Mouse (Mus musculus): ENCODE results near the gene Rhoc. TPM values are rescaled to one million over a fixed set of nuclear protein-coding genes. Genes with fewer than 3 reads are reported as not detected.

The Rhoc gene
- polyA plus RNA-seq, 1 experiment from 2014 or later: 163 TPM

DNA sequence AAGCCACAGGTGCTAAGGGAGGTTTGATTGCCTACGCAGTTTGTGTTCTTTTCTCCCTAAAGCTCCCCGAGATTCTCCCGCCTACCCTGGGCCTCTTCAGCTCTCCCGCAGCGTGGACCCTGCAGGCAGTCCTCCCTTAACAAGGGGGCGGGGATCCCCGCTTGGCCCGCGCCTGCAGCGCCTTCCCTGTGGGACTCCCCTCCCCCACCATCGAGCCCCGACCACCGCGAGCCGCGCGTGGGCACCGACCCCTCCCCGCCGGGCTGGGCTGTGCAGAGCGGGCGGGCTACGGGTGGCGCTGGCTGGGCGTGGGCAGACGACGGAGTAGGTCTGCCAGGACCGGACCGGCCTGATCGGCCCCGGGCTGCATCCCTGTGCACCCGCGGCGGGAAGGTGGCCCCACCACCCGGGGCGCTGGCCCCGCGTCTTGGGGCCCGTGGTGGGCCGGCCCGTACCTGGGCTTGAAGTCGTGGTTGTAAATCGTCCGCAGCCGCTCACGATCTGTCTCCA lies 29.4 kb downstream of the Rhoc start:
- Histone ChIP-seq H3K27ac (replicated peaks) (peak overlapping the region; percentile 97), H3K4me3 (replicated peaks) (peak overlapping the region; percentile 94), H3K27me3 (no peaks in the 10 kb centered on the region), H3K36me3 (peaks cover 13% of the 10 kb centered on the region), H3K9ac (peak overlapping the region; percentile 96), H3K9me3 (replicated peaks) (no peaks in the 10 kb centered on the region), H3K4me2 (replicated peaks) (peak overlapping the region; percentile 75), H3K4me1 (peaks cover 21% of the 10 kb centered on the region)
- 0% methylated on average over 38 of the region's 46 CpGs for WGBS
- peak; percentile 86 for ATAC-seq (ENCODE audit: insufficient number of reproducible peaks, low FRiP score, low TSS enrichment, low read depth)

DNA sequence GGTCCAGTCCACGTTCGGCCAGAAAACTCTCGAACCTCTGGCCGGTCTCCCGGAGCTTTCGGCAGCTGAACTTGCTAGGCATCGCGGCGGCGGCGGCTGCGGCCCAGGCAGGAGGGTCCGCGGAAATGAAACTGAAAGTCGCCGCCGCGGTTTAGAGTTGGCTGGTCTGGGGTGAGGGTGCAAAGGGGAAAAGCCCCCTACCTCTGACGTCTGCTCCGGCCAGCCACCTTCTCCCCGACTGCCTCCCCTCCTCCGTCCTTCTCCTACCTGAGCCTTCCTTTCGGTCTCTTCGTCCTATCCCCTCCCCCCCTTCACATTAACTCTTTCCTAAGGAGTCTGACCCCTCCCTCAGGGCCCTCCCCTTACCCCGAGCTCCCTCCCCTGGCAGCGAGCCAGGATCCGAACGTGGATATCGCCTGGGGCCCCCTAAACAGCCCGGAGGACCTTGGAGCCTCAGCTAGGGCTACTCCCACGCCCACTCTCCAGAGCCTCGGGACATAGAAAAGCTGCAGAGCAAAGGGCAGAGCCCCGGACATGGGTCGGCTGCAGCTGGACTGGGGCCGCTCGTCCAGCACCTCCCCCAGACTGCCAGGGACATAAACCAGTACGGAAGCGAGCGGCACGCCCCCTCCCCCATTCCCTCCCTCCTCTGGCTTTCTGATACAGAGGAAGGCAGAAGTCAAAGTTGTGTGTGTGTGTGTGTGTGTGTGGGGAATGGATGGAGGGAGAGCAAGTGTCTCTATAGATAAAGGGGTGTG lies 30.0 kb downstream of the Rhoc start, which contains the start of gene Mov10:
Gene Mov10, minus strand, starts transcription at position 573 of the 758 bp plus-strand sequence.
- Histone ChIP-seq H3K9me3 (replicated peaks) (no peaks in the 10 kb centered on the region), H3K4me3 (replicated peaks) (peak within 1 kb of the TSS; percentile 94), H3K4me2 (replicated peaks) (peak within 1 kb of the TSS; percentile 75), H3K9ac (peak within 1 kb of the TSS; percentile 96), H3K36me3 (peaks cover 13% of the 10 kb centered on the region), H3K4me1 (peaks cover 21% of the 10 kb centered on the region), H3K27ac (replicated peaks) (peak within 1 kb of the TSS; percentile 97), H3K27me3 (no peaks in the 10 kb centered on the region)
- under 1% methylated on average over 40 of the region's 40 CpGs for WGBS
- ATAC-seq (ENCODE audit: insufficient number of reproducible peaks, low FRiP score, low TSS enrichment, low read depth): peak; percentile 81

DNA sequence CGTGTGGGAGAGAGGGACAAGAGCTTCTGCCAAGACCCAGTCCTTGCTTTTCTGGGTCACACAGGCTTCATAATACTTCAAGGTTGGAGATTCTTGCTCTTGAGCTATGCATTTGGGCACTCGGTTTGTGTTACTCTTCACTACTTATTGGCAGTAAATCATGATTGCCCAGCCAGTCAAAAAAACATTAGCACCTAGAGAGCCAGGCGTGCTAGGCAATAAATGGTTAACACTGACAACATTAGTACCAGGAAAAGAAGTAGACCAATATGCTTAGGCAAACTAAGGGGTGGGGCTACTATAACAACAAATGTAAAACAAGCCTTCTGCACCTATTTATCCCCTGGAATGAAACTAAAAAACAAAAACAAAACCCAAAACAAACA lies 30.6 kb downstream of the Rhoc start:
- H3K9me3 ChIP-seq (replicated peaks): no peaks in the 10 kb centered on the region
- WGBS: 7% methylated on average over 3 of the region's 3 CpGs
- H3K4me1 ChIP-seq: peaks cover 21% of the 10 kb centered on the region
- H3K36me3 ChIP-seq: peaks cover 13% of the 10 kb centered on the region
- no peak overlapping the region for H3K9ac ChIP-seq
- H3K4me3 ChIP-seq (replicated peaks): peak overlapping the region; percentile 94
- H3K27me3 ChIP-seq: no peaks in the 10 kb centered on the region
- H3K4me2 ChIP-seq (replicated peaks): peak overlapping the region; percentile 75
- peak overlapping the region; percentile 97 for H3K27ac ChIP-seq (replicated peaks)
- no peak for ATAC-seq (ENCODE audit: insufficient number of reproducible peaks, low FRiP score, low TSS enrichment, low read depth)

DNA sequence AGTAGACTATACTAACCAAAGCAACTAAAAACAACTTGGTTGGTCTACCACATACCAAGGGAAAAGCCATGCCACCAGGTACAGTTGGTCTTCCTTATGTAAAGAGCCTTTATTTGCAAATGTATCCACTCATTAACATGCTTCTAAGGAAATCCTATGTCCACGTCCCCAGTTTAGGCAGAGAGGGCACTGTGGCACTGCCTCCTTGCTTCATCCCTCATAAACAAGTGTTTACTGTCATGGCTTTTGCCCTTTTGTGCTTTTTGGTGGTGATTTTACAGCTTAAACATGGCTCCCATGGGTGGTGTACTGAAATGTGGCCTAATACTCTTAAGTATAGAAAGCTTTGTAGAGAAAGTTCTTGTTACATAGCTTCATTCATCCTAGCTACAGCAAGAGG lies 32.3 kb downstream of the Rhoc start:
- H3K27me3 ChIP-seq: no peaks in the 10 kb centered on the region
- peaks cover 21% of the 10 kb centered on the region for H3K4me1 ChIP-seq
- no peak overlapping the region for H3K4me2 ChIP-seq (replicated peaks)
- no peak for ATAC-seq (ENCODE audit: insufficient number of reproducible peaks, low FRiP score, low TSS enrichment, low read depth)
- WGBS: 52% methylated on average over 1 of the region's 1 CpGs
- peaks cover 17% of the 10 kb centered on the region for H3K36me3 ChIP-seq
- no peaks in the 10 kb centered on the region for H3K9me3 ChIP-seq (replicated peaks)
- no peak overlapping the region for H3K27ac ChIP-seq (replicated peaks)
- no peak overlapping the region for H3K9ac ChIP-seq
- no peak overlapping the region for H3K4me3 ChIP-seq (replicated peaks)

DNA sequence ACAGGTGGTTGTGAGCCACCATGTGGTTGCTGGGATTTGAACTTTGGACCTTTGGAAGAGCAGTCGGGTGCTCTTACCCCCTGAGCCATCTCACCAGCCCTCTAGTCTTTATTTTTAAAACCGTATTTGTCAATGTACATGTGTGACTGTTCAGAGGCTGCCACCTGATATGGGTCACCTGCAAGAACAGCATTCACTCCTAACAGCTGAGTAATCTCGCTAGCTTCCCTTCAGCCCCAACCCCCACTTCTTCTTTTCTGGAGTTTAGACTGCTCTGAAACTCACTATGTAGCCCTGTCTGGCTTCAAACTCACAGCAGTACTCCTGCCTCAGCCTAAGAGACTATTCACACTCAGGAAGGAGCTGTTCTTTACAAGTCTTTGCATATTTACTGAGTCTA lies 34.2 kb downstream of the Rhoc start:
- ATAC-seq (ENCODE audit: insufficient number of reproducible peaks, low FRiP score, low TSS enrichment, low read depth): no peak
- Histone ChIP-seq H3K27ac (replicated peaks) (no peak overlapping the region), H3K4me1 (peaks cover 11% of the 10 kb centered on the region), H3K4me3 (replicated peaks) (no peak overlapping the region), H3K27me3 (no peaks in the 10 kb centered on the region), H3K9ac (no peak overlapping the region), H3K4me2 (replicated peaks) (no peak overlapping the region), H3K9me3 (replicated peaks) (no peaks in the 10 kb centered on the region), H3K36me3 (peaks cover 31% of the 10 kb centered on the region)
- WGBS: 78% methylated on average over 3 of the region's 3 CpGs

DNA sequence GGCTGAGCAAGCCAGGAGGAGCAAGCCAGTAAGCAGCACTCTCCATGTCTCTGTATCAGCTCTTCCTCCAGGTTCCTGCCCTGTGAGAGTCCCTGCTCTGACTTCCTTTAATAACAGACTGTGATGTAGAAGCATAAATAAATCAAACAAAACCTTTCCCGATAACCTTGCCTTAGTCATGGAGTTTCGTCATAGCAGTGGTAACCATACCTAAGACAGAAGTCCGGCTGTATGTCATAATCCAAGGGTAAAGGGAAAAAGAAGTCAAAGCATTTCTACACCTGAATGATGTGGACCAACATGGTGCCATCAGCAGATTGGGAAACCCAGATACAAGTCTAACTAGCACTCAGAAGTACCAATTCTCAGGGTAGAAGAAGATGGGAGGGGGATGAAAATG lies 47.6 kb downstream of the Rhoc start:
- Histone ChIP-seq H3K27me3 (no peaks in the 10 kb centered on the region), H3K9ac (no peak overlapping the region), H3K4me2 (replicated peaks) (no peak overlapping the region), H3K4me1 (no peaks in the 10 kb centered on the region), H3K27ac (replicated peaks) (no peak overlapping the region), H3K9me3 (replicated peaks) (no peaks in the 10 kb centered on the region), H3K4me3 (replicated peaks) (no peak overlapping the region), H3K36me3 (peaks cover 51% of the 10 kb centered on the region)
- WGBS: 94% methylated on average over 3 of the region's 3 CpGs
- ATAC-seq (ENCODE audit: insufficient number of reproducible peaks, low FRiP score, low TSS enrichment, low read depth): no peak

DNA sequence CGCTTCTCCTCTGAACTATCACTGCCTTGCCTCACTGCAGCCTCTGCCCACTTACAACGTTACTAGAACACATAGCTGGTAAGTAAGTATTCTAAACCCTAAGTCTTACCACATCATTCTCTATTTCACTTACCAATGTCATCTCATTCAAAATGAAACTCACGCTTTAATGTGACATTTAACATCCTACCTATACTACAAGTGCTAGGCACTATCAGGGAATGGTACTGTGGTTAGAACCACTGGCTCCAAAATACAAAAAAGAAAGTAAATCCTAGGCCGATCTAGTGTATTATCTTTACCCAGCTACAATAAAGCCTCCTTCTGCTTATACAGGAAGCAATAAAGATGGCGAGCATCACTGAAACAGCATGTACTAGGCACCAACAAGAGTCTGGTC lies 52.9 kb downstream of the Rhoc start:
- H3K36me3 ChIP-seq: peaks cover 58% of the 10 kb centered on the region

More for the DNA sequence above, 52.9 kb downstream of the Rhoc start:
- 96% methylated on average over 5 of the region's 5 CpGs for WGBS
- H3K9me3 ChIP-seq (replicated peaks): no peaks in the 10 kb centered on the region
- ATAC-seq (ENCODE audit: insufficient number of reproducible peaks, low FRiP score, low TSS enrichment, low read depth): no peak
- no peak overlapping the region for H3K4me2 ChIP-seq (replicated peaks)
- H3K9ac ChIP-seq: no peak overlapping the region
- H3K4me3 ChIP-seq (replicated peaks): no peak overlapping the region
- no peak overlapping the region for H3K27ac ChIP-seq (replicated peaks)
- no peaks in the 10 kb centered on the region for H3K4me1 ChIP-seq
- no peaks in the 10 kb centered on the region for H3K27me3 ChIP-seq

Other genes with a start within 250 kb of the Rhoc start
- gene Slc16a1, start 149.7 kb upstream of the Rhoc start, polyA plus RNA-seq (2015; fragmentation: Nextera tagmentation; extraction: Ambion mirVana): 29.3 and 31.0 TPM in 2 replicates
- gene Ppm1j, start 7.3 kb upstream of the Rhoc start, polyA plus RNA-seq (2015; fragmentation: Nextera tagmentation; extraction: Ambion mirVana): 4.7 and 4.8 TPM in 2 replicates
- gene Fam19a3, start 6.5 kb upstream of the Rhoc start, polyA plus RNA-seq (2015; fragmentation: Nextera tagmentation; extraction: Ambion mirVana): 0.12 and 0.20 TPM in 2 replicates
- gene Mov10, start 30.2 kb downstream of the Rhoc start, polyA plus RNA-seq (2015; fragmentation: Nextera tagmentation; extraction: Ambion mirVana): 44.7 and 47.0 TPM in 2 replicates
- 38.6 and 42.4 TPM in 2 replicates for gene St7l, start 75.6 kb downstream of the Rhoc start, polyA plus RNA-seq (2015; fragmentation: Nextera tagmentation; extraction: Ambion mirVana)
- 173 and 183 TPM in 2 replicates for gene Capza1, start 76.1 kb downstream of the Rhoc start, polyA plus RNA-seq (2015; fragmentation: Nextera tagmentation; extraction: Ambion mirVana)
- 1.3 and 1.6 TPM in 2 replicates for gene Wnt2b, start 173.5 kb downstream of the Rhoc start, polyA plus RNA-seq (2015; fragmentation: Nextera tagmentation; extraction: Ambion mirVana)